Mouse (Mus musculus) midbrain, embryonic 14.5 days (tissue): ENCODE data around the gene Zfp750. TPM values are rescaled to one million over a fixed set of nuclear protein-coding genes. Genes with fewer than 3 reads are reported as not detected.
A peak's percentile ranks its signal among the peaks of the same experiment; 100 is the strongest.

Experiments used
- ATAC-seq: fragments of 200-750 bp; cut with Nextera tagmentation; 2 replicates; pipeline ENCODE4 v1.8.0; 2017; ENCODE audit warnings: moderate number of reproducible peaks, moderate library complexity; ENCODE audit not compliant: low FRiP score, low TSS enrichment
- DNase-seq: peaks from one replicate; pipeline ENCODE4 v3.0.0-alpha.2; 2015
- H3K27ac ChIP-seq: fragments of 300-500 bp; sonication (generic); replicated peaks from 2 replicates; pipeline ENCODE4 v1.5.1; 2014; ENCODE audit warnings: mild to moderate bottlenecking, low read depth, low read length, moderate library complexity
- H3K27me3 ChIP-seq: fragments of 300-500 bp; sonication (generic); 2 replicates; pipeline ENCODE4 v1.6.1; 2014; ENCODE audit warnings: low read length, control low read depth, mixed read lengths; ENCODE audit not compliant: control insufficient read depth, insufficient read depth
- H3K36me3 ChIP-seq: fragments of 300-500 bp; sonication (generic); 2 replicates; pipeline ENCODE4 v1.6.1; 2014; ENCODE audit warnings: low read length, control low read depth; ENCODE audit not compliant: control insufficient read depth, insufficient read depth
- H3K4me1 ChIP-seq: fragments of 300-500 bp; sonication (generic); 2 replicates; pipeline ENCODE4 v1.6.1; 2014; ENCODE audit warnings: mild to moderate bottlenecking, antibody characterized with exemption, low read length, control low read depth; ENCODE audit not compliant: control insufficient read depth, insufficient read depth
- H3K4me2 ChIP-seq: fragments of 300-500 bp; sonication (generic); 2 replicates; pipeline ENCODE4 v1.6.1; 2014; ENCODE audit warnings: mild to moderate bottlenecking, low read length, moderate library complexity
- H3K4me3 ChIP-seq: fragments of 300-500 bp; sonication (generic); replicated peaks from 2 replicates; pipeline ENCODE4 v1.5.1; 2014; ENCODE audit warnings: low read depth, low read length
- H3K9ac ChIP-seq: fragments of 300-500 bp; sonication (generic); replicated peaks from 2 replicates; pipeline ENCODE4 v1.6.1; 2014; ENCODE audit warnings: mild to moderate bottlenecking, low read length, moderate library complexity
- H3K9me3 ChIP-seq: fragments of 300-500 bp; sonication (generic); 2 replicates; pipeline ENCODE4 v1.6.1; 2016; ENCODE audit warnings: low read length, control low read depth, mixed read lengths; ENCODE audit not compliant: control insufficient read depth
- WGBS: fragments of 180-500 bp; shearing (Covaris S2); extraction: QIAGEN DNeasy Blood & Tissue Kit; methylation state at CpG from one replicate; pipeline ENCODE4 v1.1.7; 2014; 5-methylcytosine and 5-hydroxymethylcytosine counted together
- polyA plus RNA-seq: library from polyadenylated mRNA; unstranded; fragments of >200 nt; fragmentation: Nextera tagmentation; extraction: Ambion mirVana; gene quantifications from 2 replicates; pipeline ENCODE4 v1.2.1, GENCODE M21; 2014

The Zfp750 gene
- 0.12 and 0.38 TPM in 2 replicates for polyA plus RNA-seq

DNA sequence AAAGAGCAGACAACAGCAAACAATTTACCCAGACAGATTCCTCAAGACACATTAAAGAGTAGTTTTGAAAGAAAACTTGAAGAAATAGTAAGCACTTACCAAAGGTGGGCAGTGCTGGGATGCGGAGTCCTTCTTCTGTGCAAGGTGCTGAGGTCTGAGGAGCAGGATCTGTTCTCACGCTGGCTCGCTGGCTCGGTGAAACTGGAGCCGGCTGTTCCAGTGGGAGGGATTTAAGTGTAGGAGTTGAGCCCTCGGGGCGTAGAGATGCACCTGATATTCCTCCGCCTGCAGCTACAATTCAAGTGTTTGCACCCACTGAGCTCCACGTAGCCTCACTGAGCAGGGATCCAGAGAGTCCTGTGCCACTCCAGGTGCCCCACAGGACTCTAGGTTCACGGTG, at the start of gene Zfp750:
Zfp750 (minus strand) TSS at position 203 of the 400 bp plus-strand sequence.
- Histone ChIP-seq H3K4me2 (no peak within 1 kb of the TSS), H3K27ac (no peak within 1 kb of the TSS), H3K4me1 (no peaks in the 10 kb centered on the region), H3K36me3 (no peaks in the 10 kb centered on the region), H3K9me3 (no peaks in the 10 kb centered on the region), H3K4me3 (no peak within 1 kb of the TSS), H3K9ac (no peak within 1 kb of the TSS), H3K27me3 (no peaks in the 10 kb centered on the region)
- 47% methylated on average over 10 of the region's 10 CpGs for WGBS
- ATAC-seq (no peak), DNase-seq (peak; percentile 21)

DNA sequence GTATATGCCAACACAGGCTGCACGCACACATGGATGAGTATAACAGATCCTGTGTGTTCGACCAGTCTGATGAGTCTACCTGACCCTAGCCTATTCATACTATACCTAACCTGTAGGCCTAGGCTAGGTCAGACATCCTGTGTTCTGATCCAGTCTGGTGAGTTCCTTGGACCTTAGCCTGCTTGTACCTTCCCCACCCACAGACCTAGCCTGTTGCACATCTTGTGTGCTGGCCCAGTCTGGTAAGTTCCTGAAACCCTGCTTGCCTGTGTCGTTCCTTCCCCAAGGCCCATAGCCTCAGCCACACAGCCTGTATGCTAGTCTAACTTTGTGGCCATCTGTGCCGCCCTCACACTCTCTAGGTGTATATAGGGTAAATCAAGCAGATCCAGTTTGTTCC, 45.1 kb upstream of the Zfp750 start:
- Histone ChIP-seq H3K4me1 (no peaks in the 10 kb centered on the region), H3K9ac (no peak overlapping the region), H3K36me3 (peaks cover 10% of the 10 kb centered on the region; the same call in 1 of the 2 replicates), H3K9me3 (no peaks in the 10 kb centered on the region), H3K4me3 (no peak overlapping the region), H3K27ac (no peak overlapping the region), H3K27me3 (no peaks in the 10 kb centered on the region), H3K4me2 (no peak overlapping the region)
- DNase-seq (no peak), ATAC-seq (no peak)
- WGBS, result 98% methylated on average over 4 of the region's 4 CpGs

DNA sequence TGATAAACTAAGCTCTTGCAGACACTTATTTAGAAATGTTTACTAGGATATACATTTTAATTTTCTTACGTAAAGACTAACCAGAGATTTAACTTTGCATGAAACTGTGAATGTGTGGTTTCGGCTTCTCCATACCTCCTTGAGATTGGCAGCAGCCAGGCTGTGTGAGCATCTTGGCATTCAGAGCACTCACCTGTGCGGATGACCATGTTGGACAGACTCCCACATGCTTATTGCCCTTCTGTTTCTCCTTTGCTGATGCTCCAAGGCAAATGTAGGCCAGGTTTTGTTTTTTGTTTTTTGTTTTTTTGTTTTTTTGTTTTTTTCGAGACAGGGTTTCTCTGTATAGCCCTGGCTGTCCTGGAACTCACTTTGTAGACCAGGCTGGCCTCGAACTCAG, 44.2 kb upstream of the Zfp750 start:
- 96% methylated on average over 5 of the region's 5 CpGs for WGBS
- peaks cover 10% of the 10 kb centered on the region; the same call in 1 of the 2 replicates for H3K36me3 ChIP-seq
- H3K9ac ChIP-seq, result no peak overlapping the region
- no peaks in the 10 kb centered on the region for H3K27me3 ChIP-seq
- DNase-seq, result no peak
- H3K4me3 ChIP-seq, result no peak overlapping the region
- no peak overlapping the region for H3K27ac ChIP-seq
- H3K4me1 ChIP-seq, result no peaks in the 10 kb centered on the region
- H3K9me3 ChIP-seq, result no peaks in the 10 kb centered on the region
- no peak overlapping the region for H3K4me2 ChIP-seq
- no peak for ATAC-seq

DNA sequence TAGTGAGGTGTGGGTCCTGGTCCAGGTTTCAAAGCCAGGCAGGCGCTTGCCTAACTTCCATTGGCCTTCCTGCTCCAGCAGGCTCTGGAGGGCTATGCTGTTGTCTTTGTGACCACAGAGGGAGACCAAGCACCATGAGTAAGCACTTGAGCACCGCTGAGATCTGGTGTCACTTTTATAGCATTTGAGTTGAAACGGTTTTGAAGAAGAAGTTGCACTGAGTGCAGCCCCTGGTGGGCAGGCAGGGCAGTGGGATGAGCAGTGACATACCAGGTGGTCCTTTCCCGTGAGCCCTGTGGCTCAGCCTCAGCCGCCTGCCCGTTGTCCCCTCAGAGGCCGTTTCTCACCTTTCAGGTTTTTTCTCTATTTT, 41.1 kb upstream of the Zfp750 start:
- H3K4me1 ChIP-seq, result no peaks in the 10 kb centered on the region
- DNase-seq, result no peak
- H3K9ac ChIP-seq, result no peak overlapping the region
- H3K4me2 ChIP-seq, result no peak overlapping the region
- no peaks in the 10 kb centered on the region for H3K9me3 ChIP-seq
- WGBS, result 84% methylated on average over 7 of the region's 7 CpGs
- ATAC-seq, result no peak
- H3K36me3 ChIP-seq, result peaks cover 13% of the 10 kb centered on the region; the same call in 1 of the 2 replicates
- H3K4me3 ChIP-seq, result no peak overlapping the region
- H3K27me3 ChIP-seq, result no peaks in the 10 kb centered on the region
- no peak overlapping the region for H3K27ac ChIP-seq

- Histone ChIP-seq H3K4me2 (no peak overlapping the region), H3K27ac (no peak overlapping the region)
- 95% methylated on average over 4 of the region's 4 CpGs for WGBS
Observed at GRCm38 (mm10) chr11:121559527-121560293, 40.6 kb upstream of the Zfp750 start.

GRCm38 (mm10) chr11:121558522-121558921, 39.4 kb upstream of the Zfp750 start:
- 83% methylated on average over 3 of the region's 3 CpGs for WGBS
- Histone ChIP-seq H3K9me3 (no peaks in the 10 kb centered on the region), H3K36me3 (peaks cover 4% of the 10 kb centered on the region; the same call in 1 of the 2 replicates), H3K4me3 (no peak overlapping the region), H3K27ac (no peak overlapping the region), H3K4me1 (no peaks in the 10 kb centered on the region), H3K27me3 (no peaks in the 10 kb centered on the region), H3K9ac (no peak overlapping the region), H3K4me2 (no peak overlapping the region)
- DNase-seq, result no peak
- no peak for ATAC-seq

More at GRCm38 (mm10) chr11:121559527-121560293, 40.6 kb upstream of the Zfp750 start:
- Histone ChIP-seq H3K36me3 (peaks cover 9% of the 10 kb centered on the region; the same call in 1 of the 2 replicates), H3K9me3 (no peaks in the 10 kb centered on the region), H3K4me3 (no peak overlapping the region), H3K4me1 (no peaks in the 10 kb centered on the region), H3K9ac (no peak overlapping the region), H3K27me3 (no peaks in the 10 kb centered on the region)
- no peak for ATAC-seq
- DNase-seq, result no peak

DNA sequence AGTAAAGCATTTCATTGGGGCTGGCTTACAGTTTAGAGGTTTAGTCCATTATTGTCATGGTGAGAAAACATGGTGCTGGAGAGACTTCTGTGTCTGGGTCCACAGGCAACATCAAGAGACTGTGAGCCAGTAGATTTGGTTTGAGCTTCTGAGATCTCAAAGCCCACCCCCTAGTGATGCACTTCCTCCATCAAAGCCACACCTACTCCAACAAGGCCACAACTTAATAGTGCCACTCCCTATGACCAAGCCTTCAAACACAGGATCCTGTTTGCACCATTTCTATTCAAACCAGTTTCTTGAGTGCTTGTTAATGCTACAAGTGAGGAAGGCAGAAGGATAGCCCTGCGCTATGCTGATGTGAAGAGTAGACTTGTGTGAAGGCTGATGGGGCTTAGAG, 38.8 kb upstream of the Zfp750 start:
- no peak overlapping the region for H3K4me2 ChIP-seq
- H3K27ac ChIP-seq, result no peak overlapping the region
- no peak overlapping the region for H3K4me3 ChIP-seq
- no peaks in the 10 kb centered on the region for H3K27me3 ChIP-seq
- H3K9ac ChIP-seq, result no peak overlapping the region
- WGBS, result 100% methylated on average over 1 of the region's 1 CpGs
- H3K4me1 ChIP-seq, result no peaks in the 10 kb centered on the region
- H3K36me3 ChIP-seq, result peaks cover 4% of the 10 kb centered on the region; the same call in 1 of the 2 replicates
- DNase-seq, result no peak
- H3K9me3 ChIP-seq, result no peaks in the 10 kb centered on the region
- no peak for ATAC-seq

GRCm38 (mm10) chr11:121556727-121557126, 37.6 kb upstream of the Zfp750 start:
- H3K4me2 ChIP-seq, result no peak overlapping the region
- H3K9ac ChIP-seq, result no peak overlapping the region
- H3K9me3 ChIP-seq, result no peaks in the 10 kb centered on the region
- H3K27ac ChIP-seq, result no peak overlapping the region
- H3K27me3 ChIP-seq, result no peaks in the 10 kb centered on the region
- peaks cover 4% of the 10 kb centered on the region; the same call in 1 of the 2 replicates for H3K36me3 ChIP-seq
- DNase-seq, result no peak
- 97% methylated on average over 1 of the region's 1 CpGs for WGBS
- H3K4me1 ChIP-seq, result no peaks in the 10 kb centered on the region
- ATAC-seq, result no peak
- H3K4me3 ChIP-seq, result no peak overlapping the region

DNA sequence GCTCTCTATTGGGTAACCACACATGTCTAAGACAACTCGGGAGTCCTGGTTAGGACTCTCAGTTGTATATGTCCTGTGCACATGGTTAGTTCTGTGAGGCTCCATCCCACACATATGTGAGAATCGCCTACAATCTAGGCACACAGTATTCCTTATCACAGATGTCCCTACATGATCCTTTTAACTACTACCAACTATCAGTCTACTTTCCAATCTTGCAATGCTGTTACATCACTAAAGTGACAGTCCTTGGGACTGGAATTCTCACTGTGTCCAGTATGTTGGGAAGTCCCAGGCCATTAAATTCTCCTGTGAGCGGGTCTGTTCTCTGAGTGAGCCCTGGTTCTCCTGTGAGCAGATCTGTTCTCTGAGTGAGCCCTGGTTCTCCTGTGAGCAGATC, 34.3 kb upstream of the Zfp750 start:
- H3K9ac ChIP-seq, result no peak overlapping the region
- H3K9me3 ChIP-seq, result no peaks in the 10 kb centered on the region
- no peak overlapping the region for H3K4me3 ChIP-seq
- no peak overlapping the region for H3K4me2 ChIP-seq
- no peaks in the 10 kb centered on the region for H3K27me3 ChIP-seq
- no peak overlapping the region for H3K27ac ChIP-seq
- H3K36me3 ChIP-seq, result peaks cover 4% of the 10 kb centered on the region; the same call in 1 of the 2 replicates
- ATAC-seq, result no peak
- peaks cover 19% of the 10 kb centered on the region for H3K4me1 ChIP-seq
- WGBS, result 94% methylated on average over 3 of the region's 3 CpGs
- no peak for DNase-seq
